Mouse (Mus musculus) spleen, adult 2 months (tissue): ENCODE data around the gene Rassf1.

Source experiments
- CTCF ChIP-seq: fragments of 200-500 bp; IDR thresholded peaks from 2 replicates; pipeline ENCODE4 v1.5.1; 2011; ENCODE audit warnings: mild to moderate bottlenecking, inconsistent platforms; ENCODE audit not compliant: insufficient read depth, insufficient read length, insufficient replicate concordance; ENCODE audit errors: extremely low read depth
- POLR2A ChIP-seq: fragments of 200-500 bp; IDR thresholded peaks from 2 replicates; pipeline ENCODE4 v1.6.1; 2011; ENCODE audit warnings: low read depth, low read length, inconsistent platforms

DNA sequence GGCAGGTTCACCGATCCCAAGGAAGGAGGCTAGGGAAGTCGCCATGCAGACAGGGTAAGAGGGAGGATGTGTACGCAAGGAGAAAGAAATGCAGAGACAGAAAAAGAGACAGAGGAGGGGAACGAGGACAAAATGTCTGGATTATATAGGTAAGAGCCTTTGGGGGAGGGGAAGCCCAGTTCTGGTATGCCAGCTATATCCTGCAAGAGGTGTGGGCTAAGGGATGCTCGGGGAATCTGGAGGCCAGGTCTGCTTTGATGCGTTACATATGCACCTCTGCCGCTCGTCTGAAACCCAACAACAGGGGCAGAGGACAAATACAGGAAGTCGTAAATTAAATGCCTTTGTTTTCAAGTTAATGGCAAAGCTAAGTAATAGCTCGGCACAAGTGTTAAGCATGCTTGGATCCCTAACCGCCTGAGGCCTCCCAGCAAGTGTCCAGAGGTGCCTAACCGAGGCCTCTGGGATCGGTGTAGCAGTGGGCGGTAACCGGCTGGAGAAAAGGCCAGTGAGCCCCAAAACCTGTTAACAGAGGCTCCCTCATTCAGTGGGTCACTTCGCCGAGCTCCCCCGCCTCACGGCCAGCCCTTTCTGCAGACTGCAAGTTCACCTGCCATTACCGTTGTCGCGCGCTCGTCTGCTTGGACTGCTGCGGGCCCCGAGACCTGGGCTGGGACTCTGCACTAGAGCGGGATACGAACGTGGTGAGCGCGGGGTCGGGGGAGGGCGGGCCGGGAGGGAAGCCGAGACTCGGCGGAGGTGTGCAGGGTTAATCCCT lies 2.4 kb downstream of the Rassf1 start:
- no peak for TF ChIP-seq POLR2A
- no peak for TF ChIP-seq CTCF
